Mouse (Mus musculus): ENCODE data around the gene Tubd1.

GRCm38 (mm10) chr11:86590066-86590465 is 45.3 kb downstream of the Tubd1 start:
- TF ChIP-seq CTCF (IDR thresholded peaks at IDR 0.05; ENCODE audit: insufficient read depth, low read length): no peak
- TF ChIP-seq POLR2A (IDR thresholded peaks at IDR 0.05; ENCODE audit: borderline replicate concordance, extremely low read depth, low read depth, low read length): no peak
